ENCODE assay signal across 27 mouse cellular contexts in the genomic region with DNA sequence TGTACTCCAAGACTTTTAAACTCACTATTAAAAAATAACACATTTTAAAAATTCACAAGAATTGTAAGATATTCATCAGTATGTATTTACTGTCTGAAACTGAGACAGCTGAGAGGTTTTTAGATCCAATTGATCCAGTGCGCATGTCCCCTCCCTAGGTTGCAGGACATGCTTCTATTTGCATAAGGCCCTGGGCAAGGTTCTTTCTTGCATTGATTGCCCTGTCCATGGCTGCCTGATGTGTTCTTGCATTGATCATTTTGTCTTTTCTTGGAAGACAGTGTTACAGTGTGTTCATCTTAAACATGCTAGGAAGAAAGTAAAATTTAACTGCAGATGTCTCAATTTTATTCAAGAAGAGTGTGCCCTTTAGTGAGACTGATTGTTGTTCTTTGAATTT. TPM values are rescaled to one million over a fixed set of nuclear protein-coding genes. Genes with fewer than 3 reads are reported as not detected.
DNase-seq lines count a peak whose midpoint lies in the region; ATAC-seq and TF ChIP-seq lines count a peak whose summit lies in the region.
"Had no signal": no experiment of that assay in that cellular context is flagged by ENCODE, and none has a peak within 500 bp of the region (broad histone marks: within the 10 kb centered on the region; RNA-seq: fewer than 3 reads in every experiment).

No protein-coding gene starts in this region.

- no peaks in the 10 kb centered on the region for H3K4me1 ChIP-seq in forebrain, embryonic 11.5 days (replicated peaks; ENCODE audit: control insufficient read depth, insufficient read depth, low read length)
- H3K4me1 ChIP-seq in forebrain, embryonic 14.5 days (ENCODE audit: control insufficient read depth, insufficient read depth, low read length): no peaks in the 10 kb centered on the region
- no peaks in the 10 kb centered on the region for H3K4me1 ChIP-seq in liver, adult 2 months (ENCODE audit: control insufficient read depth, insufficient read depth, low read length)
- no peaks in the 10 kb centered on the region for H3K4me1 ChIP-seq in liver, embryonic 12.5 days
- H3K4me1 ChIP-seq in midbrain, embryonic 13.5 days (replicated peaks): 0 out of 2 replicates have a peak, but pooled peaks cover 4% of the 10 kb centered on the region
- no peaks in the 10 kb centered on the region for H3K4me1 ChIP-seq in midbrain, embryonic 16.5 days (ENCODE audit: control insufficient read depth, insufficient read depth, low read length)
- H3K4me1 ChIP-seq: forebrain, embryonic 15.5 days; heart, embryonic 12.5 days; heart, embryonic 15.5 days; hindbrain, embryonic 13.5 days had no signal

- peak; percentile 38; the same call in 1 of the 2 replicates for ATAC-seq in forebrain, embryonic 11.5 days (replicated peaks; ENCODE audit: low FRiP score)
- no peak for ATAC-seq in forebrain, embryonic 14.5 days
- no peak for ATAC-seq in liver, embryonic 12.5 days
- peak; percentile 78; the same call in 1 of the 2 replicates for ATAC-seq in midbrain, embryonic 13.5 days
- ATAC-seq in midbrain, embryonic 16.5 days: no peak
- ATAC-seq: forebrain, embryonic 15.5 days; hindbrain, embryonic 16.5 days; Patski had no signal

- no peak for TF ChIP-seq POLR2A in liver, adult 2 months (IDR thresholded peaks at IDR 0.05; ENCODE audit: extremely low read depth, insufficient read depth, low read length)

- H3K27me3 ChIP-seq in forebrain, embryonic 11.5 days (ENCODE audit: control insufficient read depth, insufficient read depth, low read length): no peaks in the 10 kb centered on the region
- no peaks in the 10 kb centered on the region for H3K27me3 ChIP-seq in forebrain, embryonic 14.5 days (replicated peaks; ENCODE audit: control insufficient read depth, insufficient read depth, low read length)
- H3K27me3 ChIP-seq in liver, adult 2 months (ENCODE audit: control insufficient read depth, insufficient read depth, low read length): no peaks in the 10 kb centered on the region
- H3K27me3 ChIP-seq in liver, embryonic 12.5 days (replicated peaks): no peaks in the 10 kb centered on the region
- H3K27me3 ChIP-seq in midbrain, embryonic 13.5 days: no peaks in the 10 kb centered on the region
- no peaks in the 10 kb centered on the region for H3K27me3 ChIP-seq in midbrain, embryonic 16.5 days (ENCODE audit: control insufficient read depth, insufficient read depth, low read depth, low read length)
- H3K27me3 ChIP-seq: CH12.LX; forebrain, embryonic 15.5 days; heart, embryonic 12.5 days; heart, embryonic 15.5 days; hindbrain, embryonic 13.5 days; Patski had no signal

- H3K36me3 ChIP-seq in forebrain, embryonic 11.5 days (ENCODE audit: control insufficient read depth, insufficient read depth, low read length): no peaks in the 10 kb centered on the region
- no peaks in the 10 kb centered on the region for H3K36me3 ChIP-seq in forebrain, embryonic 14.5 days (ENCODE audit: control insufficient read depth, insufficient read depth, low read length)
- no peaks in the 10 kb centered on the region for H3K36me3 ChIP-seq in liver, adult 2 months (ENCODE audit: control insufficient read depth, insufficient read depth, low read length)
- no peaks in the 10 kb centered on the region for H3K36me3 ChIP-seq in liver, embryonic 12.5 days
- no peaks in the 10 kb centered on the region for H3K36me3 ChIP-seq in midbrain, embryonic 13.5 days
- no peaks in the 10 kb centered on the region for H3K36me3 ChIP-seq in midbrain, embryonic 16.5 days (ENCODE audit: control insufficient read depth, insufficient read depth, low read length)
- H3K36me3 ChIP-seq: forebrain, embryonic 10.5 days; forebrain, embryonic 15.5 days; G1E; heart, embryonic 12.5 days; heart, embryonic 15.5 days; hindbrain, embryonic 13.5 days had no signal

- H3K4me2 ChIP-seq in forebrain, embryonic 11.5 days (ENCODE audit: low read depth, low read length, severe bottlenecking): no peak overlapping the region
- no peak overlapping the region for H3K4me2 ChIP-seq in forebrain, embryonic 14.5 days (ENCODE audit: low read length)
- no peak overlapping the region for H3K4me2 ChIP-seq in liver, embryonic 12.5 days
- no peak overlapping the region for H3K4me2 ChIP-seq in midbrain, embryonic 13.5 days (replicated peaks)
- H3K4me2 ChIP-seq in midbrain, embryonic 16.5 days (ENCODE audit: low read length): no peak overlapping the region
- H3K4me2 ChIP-seq: forebrain, embryonic 15.5 days; heart, embryonic 12.5 days; heart, embryonic 15.5 days; hindbrain, embryonic 13.5 days had no signal

- no peak overlapping the region for H3K27ac ChIP-seq in forebrain, embryonic 11.5 days (ENCODE audit: low read depth, low read length)
- H3K27ac ChIP-seq in forebrain, embryonic 14.5 days (ENCODE audit: low read depth, low read length): no peak overlapping the region
- H3K27ac ChIP-seq in liver, adult 2 months (replicated peaks; ENCODE audit: insufficient read depth, low read depth, low read length): no peak overlapping the region
- H3K27ac ChIP-seq in liver, embryonic 12.5 days: no peak overlapping the region
- no peak overlapping the region for H3K27ac ChIP-seq in midbrain, embryonic 13.5 days
- H3K27ac ChIP-seq in midbrain, embryonic 16.5 days (ENCODE audit: low read length): no peak overlapping the region
- H3K27ac ChIP-seq: forebrain, embryonic 10.5 days; forebrain, embryonic 15.5 days; heart, embryonic 15.5 days; hindbrain, embryonic 13.5 days had no signal

- no peaks in the 10 kb centered on the region for H3K79me2 ChIP-seq in liver, adult 2 months (ENCODE audit: control insufficient read depth, insufficient read depth, low read length)

- H3K4me3 ChIP-seq in forebrain, embryonic 11.5 days (ENCODE audit: low read depth, low read length): no peak overlapping the region
- no peak overlapping the region for H3K4me3 ChIP-seq in forebrain, embryonic 14.5 days (ENCODE audit: low read depth, low read length)
- H3K4me3 ChIP-seq in liver, adult 2 months (ENCODE audit: insufficient read depth, low read depth, low read length): no peak overlapping the region
- no peak overlapping the region for H3K4me3 ChIP-seq in liver, embryonic 12.5 days
- no peak overlapping the region for H3K4me3 ChIP-seq in midbrain, embryonic 13.5 days (replicated peaks)
- H3K4me3 ChIP-seq in midbrain, embryonic 16.5 days (ENCODE audit: low read depth, low read length): no peak overlapping the region
- H3K4me3 ChIP-seq: forebrain, embryonic 10.5 days; forebrain, embryonic 15.5 days; heart, embryonic 12.5 days; heart, embryonic 15.5 days; hindbrain, embryonic 13.5 days had no signal

- 64% methylated on average over 1 of the region's 1 CpGs for WGBS in forebrain, embryonic 11.5 days
- WGBS in forebrain, embryonic 14.5 days: 69% methylated on average over 1 of the region's 1 CpGs
- WGBS in liver, adult 2 months: 42% methylated on average over 1 of the region's 1 CpGs
- 84% methylated on average over 1 of the region's 1 CpGs for WGBS in liver, embryonic 12.5 days (ENCODE audit: insufficient replicate concordance)
- 51% methylated on average over 1 of the region's 1 CpGs for WGBS in midbrain, embryonic 13.5 days
- 47% methylated on average over 1 of the region's 1 CpGs for WGBS in midbrain, embryonic 16.5 days

- H3K9ac ChIP-seq in forebrain, embryonic 11.5 days (ENCODE audit: low read length): no peak overlapping the region
- no peak overlapping the region for H3K9ac ChIP-seq in forebrain, embryonic 14.5 days (ENCODE audit: low read length)
- H3K9ac ChIP-seq in liver, adult 2 months (ENCODE audit: low read depth, low read length): no peak overlapping the region
- no peak overlapping the region for H3K9ac ChIP-seq in liver, embryonic 12.5 days
- H3K9ac ChIP-seq in midbrain, embryonic 13.5 days (replicated peaks): no peak overlapping the region
- no peak overlapping the region for H3K9ac ChIP-seq in midbrain, embryonic 16.5 days (ENCODE audit: low read depth, low read length)
- H3K9ac ChIP-seq: forebrain, embryonic 15.5 days; heart, embryonic 12.5 days; heart, embryonic 15.5 days; hindbrain, embryonic 13.5 days had no signal

- intact Hi-C loops in heart, postnatal 36 days (cut with DNase I): no loop called here

- DNase-seq in forebrain, embryonic 11.5 days (ENCODE audit: low spot score): no peak
- DNase-seq in forebrain, embryonic 14.5 days (ENCODE audit: low spot score): no peak
- DNase-seq in liver, adult 2 months (ENCODE audit: extremely low read depth, low read depth, low spot score): peak; percentile 54
- no peak for DNase-seq in heart, postnatal 36 days
- DNase-seq: adrenal gland, postnatal 10 days; adrenal gland, postnatal 36 days; B cell, adult 2 months; cerebellum, adult 11 months; cerebellum, adult 2 months; cerebellum, adult 9-11 months; cerebellum, postnatal 25 days; gastrocnemius, postnatal 25 days; heart, adult 18-20 months; heart, postnatal 10 days; heart, postnatal 4 days had no signal

- TF ChIP-seq CTCF in liver, adult 2 months (IDR thresholded peaks at IDR 0.05; ENCODE audit: low read depth, low read length): no peak

- H3K9me3 ChIP-seq in forebrain, embryonic 11.5 days (ENCODE audit: control insufficient read depth, low read length): no peaks in the 10 kb centered on the region
- H3K9me3 ChIP-seq in forebrain, embryonic 14.5 days (replicated peaks; ENCODE audit: control insufficient read depth, low read length): no peaks in the 10 kb centered on the region
- no peaks in the 10 kb centered on the region for H3K9me3 ChIP-seq in liver, embryonic 12.5 days (replicated peaks)
- no peaks in the 10 kb centered on the region for H3K9me3 ChIP-seq in midbrain, embryonic 13.5 days
- H3K9me3 ChIP-seq in midbrain, embryonic 16.5 days (replicated peaks; ENCODE audit: control insufficient read depth, low read length, poor library complexity, severe bottlenecking): no peaks in the 10 kb centered on the region
- H3K9me3 ChIP-seq: forebrain, embryonic 10.5 days; forebrain, embryonic 15.5 days; G1E; heart, embryonic 12.5 days; heart, embryonic 15.5 days; hindbrain, embryonic 13.5 days had no signal

RNA-seq across cellular contexts. Expression of gene Pou5f2, which starts 47.6 kb away (rescaled TPM):
- polyA plus RNA-seq in forebrain, embryonic 11.5 days (2014; fragmentation: Nextera tagmentation; extraction: Ambion mirVana): 1.6 and 1.9 TPM in 2 replicates
- 0.28 and 0.36 TPM in 2 replicates for polyA plus RNA-seq in forebrain, embryonic 14.5 days (2014; fragmentation: Nextera tagmentation; extraction: Ambion mirVana)
- 1.3 and 1.4 TPM in 2 replicates for total RNA-seq in liver, adult 2 months (2014; rRNA removed)
- polyA plus RNA-seq in liver, adult 2 months (2012; rRNA removed): 0.07 TPM in 1 of 2 replicates, not detected in the other
- polyA plus RNA-seq in liver, embryonic 12.5 days (2016; fragmentation: Nextera tagmentation; extraction: Ambion mirVana): 0.54 and 0.71 TPM in 2 replicates
- polyA plus RNA-seq in midbrain, embryonic 13.5 days (2015; fragmentation: Nextera tagmentation; extraction: Ambion mirVana): 1.4 TPM in 2 replicates
- polyA plus RNA-seq in midbrain, embryonic 16.5 days (2015; fragmentation: Nextera tagmentation; extraction: Ambion mirVana): 0.39 and 1.2 TPM in 2 replicates
- total RNA-seq in heart, postnatal 36 days (2021): under 1 TPM in 1 of 2 experiments, not detected in 1; 0.22 TPM
- polyA plus RNA-seq: Patski had no signal

Comparison
In these comparisons a context has a peak if more than half of its experiments do, and no peak if none do; other contexts are left out.
1. ATAC-seq: peak in forebrain, embryonic 11.5 days (single experiment) and midbrain, embryonic 13.5 days (single experiment); none in forebrain, embryonic 14.5 days (single experiment), liver, embryonic 12.5 days (single experiment) and midbrain, embryonic 16.5 days (single experiment).